Mouse (Mus musculus) heart, embryonic 16.5 days (tissue): Measurements from ENCODE around the gene Eif4enif1. TPM values are rescaled to one million over a fixed set of nuclear protein-coding genes. Genes with fewer than 3 reads are reported as not detected.

Experiments used
- ATAC-seq: fragments of 200-750 bp; cut with Nextera tagmentation; replicated peaks from 2 replicates; pipeline ENCODE4 v1.8.0; 2017; ENCODE audit warnings: moderate number of reproducible peaks; ENCODE audit not compliant: insufficient read depth, low FRiP score; ENCODE audit errors: extremely low read depth
- H3K27ac ChIP-seq: fragments of 300-500 bp; sonication (generic); 2 replicates; pipeline ENCODE4 v1.5.1; 2014; ENCODE audit warnings: mild to moderate bottlenecking, low read length, control low read depth, moderate library complexity
- H3K27me3 ChIP-seq: fragments of 300-500 bp; sonication (generic); 2 replicates; pipeline ENCODE4 v1.6.1; 2014; ENCODE audit warnings: low read length, mixed read lengths; ENCODE audit not compliant: control insufficient read depth, insufficient read depth
- H3K36me3 ChIP-seq: fragments of 300-500 bp; sonication (generic); 2 replicates; pipeline ENCODE4 v1.6.1; 2014; ENCODE audit not compliant: control insufficient read depth, insufficient read depth
- H3K4me1 ChIP-seq: fragments of 300-500 bp; sonication (generic); 2 replicates; pipeline ENCODE4 v1.6.1; 2014; ENCODE audit warnings: low read length, mixed read lengths; ENCODE audit not compliant: control insufficient read depth, insufficient read depth
- H3K4me2 ChIP-seq: fragments of 300-500 bp; sonication (generic); 2 replicates; pipeline ENCODE4 v1.6.1; 2014; ENCODE audit warnings: low read depth, mild to moderate bottlenecking, control low read depth, low read length
- H3K4me3 ChIP-seq: fragments of 300-500 bp; sonication (generic); 2 replicates; pipeline ENCODE4 v1.5.1; 2014; ENCODE audit warnings: mild to moderate bottlenecking, control low read depth, low read length
- H3K9ac ChIP-seq: fragments of 300-500 bp; sonication (generic); 2 replicates; pipeline ENCODE4 v1.6.1; 2014; ENCODE audit warnings: low read length, control low read depth
- H3K9me3 ChIP-seq: fragments of 300-500 bp; sonication (generic); replicated peaks from 2 replicates; pipeline ENCODE4 v1.6.1; 2016; ENCODE audit warnings: low read length; ENCODE audit not compliant: control insufficient read depth
- WGBS: fragments of 180-500 bp; shearing (Covaris S2); extraction: QIAGEN DNeasy Blood & Tissue Kit; methylation state at CpG from one replicate; pipeline ENCODE4 v1.1.7; 2014; 5-methylcytosine and 5-hydroxymethylcytosine counted together
- polyA plus RNA-seq: library from polyadenylated mRNA; unstranded; fragments of >200 nt; fragmentation: Nextera tagmentation; extraction: Ambion mirVana; gene quantifications from 2 replicates; pipeline ENCODE4 v1.2.1, GENCODE M21; 2015

The Eif4enif1 gene
- polyA plus RNA-seq, 1 experiment from 2014 or later, result 31.9 TPM

DNA sequence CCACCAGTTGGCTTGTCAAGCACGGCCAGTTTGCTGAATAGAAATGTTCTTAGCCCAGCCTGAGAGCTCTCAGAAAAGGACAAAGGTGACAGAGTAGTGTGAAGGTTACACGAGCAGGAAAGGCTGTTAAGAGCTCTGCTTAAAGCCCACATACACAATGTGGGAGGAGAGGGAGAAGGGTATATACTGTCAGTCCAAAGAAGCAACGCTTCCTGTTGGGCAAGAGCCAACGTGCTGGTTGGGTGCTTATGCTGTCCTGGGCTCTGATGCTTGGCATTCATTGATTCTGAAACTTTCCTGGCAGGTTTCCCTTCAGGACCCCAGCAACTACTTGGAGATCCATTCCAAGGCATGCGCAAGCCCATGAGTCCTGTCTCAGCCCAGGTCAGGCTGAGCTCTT, 33.1 kb downstream of the Eif4enif1 start:
- Histone ChIP-seq H3K9me3 (no peaks in the 10 kb centered on the region), H3K27me3 (no peaks in the 10 kb centered on the region), H3K4me2 (no peak overlapping the region), H3K4me1 (no peaks in the 10 kb centered on the region), H3K27ac (no peak overlapping the region), H3K9ac (no peak overlapping the region), H3K36me3 (peaks cover 54% of the 10 kb centered on the region), H3K4me3 (no peak overlapping the region)
- no peak for ATAC-seq
- 79% methylated on average over 5 of the region's 5 CpGs for WGBS

DNA sequence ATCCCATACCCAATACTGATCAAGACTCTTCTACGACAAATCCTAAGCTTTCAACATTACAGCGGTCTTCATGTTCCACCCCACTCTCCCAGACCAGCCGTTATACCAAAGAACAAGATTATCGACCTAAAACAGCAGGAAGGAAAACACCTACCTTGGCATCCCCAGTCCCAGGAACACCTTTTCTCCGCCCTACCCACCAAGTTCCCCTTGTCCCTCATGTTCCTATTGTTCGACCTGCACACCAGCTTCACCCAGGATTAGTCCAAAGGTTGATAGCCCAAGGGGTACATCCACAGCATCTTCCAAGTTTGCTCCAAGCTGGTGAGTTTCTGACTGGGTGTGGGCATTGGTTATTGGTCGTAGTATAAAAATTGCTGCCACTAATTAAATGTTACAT, 40.2 kb downstream of the Eif4enif1 start:
- H3K4me1 ChIP-seq, result no peaks in the 10 kb centered on the region
- 90% methylated on average over 7 of the region's 7 CpGs for WGBS
- no peak overlapping the region for H3K4me2 ChIP-seq
- no peak overlapping the region for H3K27ac ChIP-seq
- no peaks in the 10 kb centered on the region for H3K27me3 ChIP-seq
- H3K9me3 ChIP-seq, result no peaks in the 10 kb centered on the region; the same call in 1 of the 2 replicates
- peaks cover 69% of the 10 kb centered on the region for H3K36me3 ChIP-seq
- no peak overlapping the region for H3K4me3 ChIP-seq
- no peak overlapping the region for H3K9ac ChIP-seq
- no peak for ATAC-seq

DNA sequence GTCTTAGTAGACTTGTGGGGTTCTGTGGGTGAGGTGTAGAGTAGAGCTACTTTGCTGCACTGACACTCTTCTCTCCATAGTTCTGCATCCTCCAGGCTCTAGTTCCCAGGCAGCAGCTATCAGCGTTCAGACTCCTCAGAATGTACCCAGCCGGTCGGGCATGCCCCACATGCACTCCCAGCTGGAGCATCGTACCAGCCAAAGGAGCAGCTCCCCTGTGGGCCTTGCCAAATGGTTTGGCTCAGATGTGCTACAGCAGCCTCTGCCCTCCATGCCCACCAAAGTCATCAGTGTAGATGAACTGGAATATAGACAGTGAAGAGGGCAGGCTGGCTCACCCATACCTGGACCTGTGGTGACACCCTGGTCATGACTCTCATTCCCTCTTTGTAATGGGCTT, 41.6 kb downstream of the Eif4enif1 start:
- Histone ChIP-seq H3K27ac (no peak overlapping the region), H3K27me3 (no peaks in the 10 kb centered on the region), H3K4me1 (no peaks in the 10 kb centered on the region), H3K9ac (no peak overlapping the region), H3K9me3 (no peaks in the 10 kb centered on the region; the same call in 1 of the 2 replicates), H3K36me3 (peaks cover 63% of the 10 kb centered on the region), H3K4me2 (no peak overlapping the region), H3K4me3 (no peak overlapping the region)
- 73% methylated on average over 4 of the region's 4 CpGs for WGBS
- no peak; the same call in 1 of the 2 replicates for ATAC-seq

DNA sequence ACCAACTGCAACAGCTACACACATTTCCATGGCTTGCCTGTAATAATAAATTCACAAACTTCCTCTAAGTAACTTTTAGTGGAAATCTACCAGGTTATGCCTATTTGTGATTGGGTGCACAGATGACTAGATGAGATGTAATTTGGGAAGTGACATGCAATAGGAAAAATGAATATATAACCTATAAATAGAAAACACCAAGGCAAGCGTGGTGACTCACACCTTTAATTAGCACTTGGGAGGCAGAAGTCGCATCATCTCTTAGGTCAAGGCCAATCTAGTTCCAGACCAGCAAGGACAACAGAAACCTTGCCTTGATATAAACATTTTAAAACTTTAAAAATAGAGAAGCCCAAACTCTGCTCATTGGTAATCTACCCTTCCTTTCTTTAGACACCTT, 45.2 kb downstream of the Eif4enif1 start:
- Histone ChIP-seq H3K4me1 (no peaks in the 10 kb centered on the region), H3K9me3 (no peaks in the 10 kb centered on the region), H3K9ac (no peak overlapping the region), H3K36me3 (peaks cover 66% of the 10 kb centered on the region), H3K27ac (no peak overlapping the region), H3K4me3 (no peak overlapping the region), H3K4me2 (no peak overlapping the region), H3K27me3 (no peaks in the 10 kb centered on the region)
- 62% methylated on average over 2 of the region's 2 CpGs for WGBS
- no peak for ATAC-seq

DNA sequence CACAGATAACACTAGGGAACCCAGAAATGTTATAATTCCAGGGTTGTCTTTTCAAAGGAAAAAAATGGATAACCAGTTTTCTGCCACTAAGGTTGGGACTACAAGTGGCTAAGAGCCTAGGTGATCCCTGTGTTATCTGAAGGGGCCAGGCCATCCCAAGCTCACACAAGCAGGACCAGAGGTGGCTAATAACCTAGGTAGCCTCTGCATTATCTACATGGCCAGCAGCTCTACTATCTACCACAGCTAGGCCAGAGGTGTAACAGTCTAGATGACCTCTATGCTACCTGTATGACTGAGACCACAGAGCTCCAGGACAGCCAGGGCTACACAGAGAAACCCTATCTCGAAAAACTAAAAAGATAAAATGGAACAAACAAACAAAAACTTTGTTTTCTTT, 57.3 kb downstream of the Eif4enif1 start:
- no peaks in the 10 kb centered on the region for H3K9me3 ChIP-seq
- H3K27me3 ChIP-seq, result no peaks in the 10 kb centered on the region
- peaks cover 55% of the 10 kb centered on the region for H3K36me3 ChIP-seq
- 89% methylated on average over 1 of the region's 1 CpGs for WGBS
- H3K9ac ChIP-seq, result no peak overlapping the region
- no peak overlapping the region for H3K4me3 ChIP-seq
- peaks cover 4% of the 10 kb centered on the region for H3K4me1 ChIP-seq
- H3K27ac ChIP-seq, result no peak overlapping the region
- no peak for ATAC-seq
- no peak overlapping the region for H3K4me2 ChIP-seq

DNA sequence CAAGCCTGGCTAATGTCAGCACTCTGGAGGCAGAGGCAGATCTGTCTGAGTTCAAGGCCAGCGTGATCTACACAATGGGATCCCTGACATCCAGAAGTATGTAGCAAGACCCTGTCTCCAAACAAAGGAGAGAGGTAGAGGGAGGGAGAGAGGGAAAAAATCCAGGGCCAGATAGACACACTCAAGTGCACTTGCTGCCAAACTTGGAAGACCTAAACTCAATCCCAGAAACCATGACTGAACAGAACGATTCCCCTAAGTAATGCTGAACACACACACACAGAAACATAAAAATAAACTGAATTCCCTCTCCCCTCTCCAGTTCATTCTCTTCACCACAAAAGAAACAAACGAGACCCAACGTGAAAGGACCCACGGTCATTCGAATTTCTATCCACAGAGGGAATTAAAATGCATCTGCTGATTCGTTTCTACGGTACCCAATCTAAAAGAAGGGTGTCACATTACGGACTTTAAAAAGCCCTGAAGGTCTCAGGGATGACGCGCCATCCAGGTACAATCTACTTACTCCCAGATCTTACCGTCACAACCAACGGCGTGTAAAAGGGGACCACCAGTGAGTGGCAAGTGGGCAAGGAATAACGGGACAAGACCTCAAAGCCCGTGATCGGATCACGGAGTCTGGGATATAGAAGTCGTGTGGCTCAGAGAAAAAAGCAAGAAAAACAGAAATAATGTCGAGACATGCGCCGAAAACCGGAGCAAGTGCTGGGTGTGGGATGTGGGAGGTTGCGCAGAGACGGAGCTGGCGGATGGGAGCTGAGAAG, 63.3 kb downstream of the Eif4enif1 start:
- WGBS, result under 1% methylated on average over 26 of the region's 26 CpGs
- H3K27me3 ChIP-seq, result no peaks in the 10 kb centered on the region
- H3K4me2 ChIP-seq, result peak overlapping the region; percentile 81
- peaks cover 19% of the 10 kb centered on the region for H3K4me1 ChIP-seq
- peak overlapping the region; percentile 70 for H3K4me3 ChIP-seq
- H3K9me3 ChIP-seq, result no peaks in the 10 kb centered on the region
- peak overlapping the region; percentile 91 for H3K27ac ChIP-seq
- peak overlapping the region; percentile 90 for H3K9ac ChIP-seq
- no peak for ATAC-seq
- peaks cover 22% of the 10 kb centered on the region for H3K36me3 ChIP-seq

DNA sequence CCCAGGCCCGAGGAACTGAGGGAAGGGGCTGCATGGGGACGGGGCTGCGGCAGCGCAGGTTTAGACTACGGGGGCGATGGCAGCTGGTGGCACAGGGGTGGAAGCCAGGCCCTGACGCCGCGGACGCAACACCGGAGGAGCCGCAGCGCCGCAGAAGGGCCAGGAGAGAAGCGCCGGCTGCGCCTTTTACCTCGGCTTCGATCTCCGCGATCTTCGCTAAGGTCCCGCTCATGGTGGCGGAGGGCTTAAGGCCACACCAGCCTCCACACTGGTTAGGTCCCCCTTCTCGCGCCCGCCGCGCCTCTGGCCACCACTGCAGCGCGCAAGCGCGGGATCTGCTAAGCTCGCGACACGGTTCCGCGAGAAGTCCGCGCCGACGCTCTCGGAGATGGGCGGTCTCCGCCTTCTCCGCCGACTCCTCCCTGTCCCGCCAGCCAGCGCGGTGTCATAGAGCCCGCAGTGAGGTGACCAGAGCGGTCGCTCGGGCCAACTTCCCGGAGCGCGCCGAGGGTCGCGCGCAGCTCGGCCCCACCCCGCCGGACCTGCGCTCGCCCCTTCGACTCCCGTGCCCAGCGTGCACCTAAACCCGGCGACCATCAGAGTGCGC, 64.0 kb downstream of the Eif4enif1 start, which contains the start of gene Drg1:
Gene Drg1 (minus strand): TSS at position 337 of the 607 bp plus-strand sequence.
- H3K4me1 ChIP-seq, result peaks cover 19% of the 10 kb centered on the region
- H3K9me3 ChIP-seq, result no peaks in the 10 kb centered on the region
- WGBS, result under 1% methylated on average over 70 of the region's 72 CpGs

DNA sequence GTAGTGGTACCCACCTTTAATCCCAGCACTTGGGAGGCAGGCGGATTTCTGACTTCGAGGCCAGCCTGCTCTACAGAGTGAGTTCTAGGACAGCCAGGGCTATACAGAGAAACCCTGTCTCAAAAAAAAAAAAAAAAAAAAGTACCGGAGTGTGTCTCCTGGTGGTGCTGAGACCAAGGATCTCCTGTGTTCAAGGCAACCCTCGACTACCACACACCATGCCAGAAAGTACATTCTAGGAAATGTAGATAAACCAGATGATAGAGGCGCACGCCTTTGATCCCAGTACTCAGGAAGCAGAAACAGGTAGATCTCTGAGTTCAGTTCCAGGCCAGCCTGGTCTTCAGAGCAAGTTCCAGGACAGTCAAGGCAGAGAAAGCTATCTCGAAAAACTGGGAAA, 64.9 kb downstream of the Eif4enif1 start:
- Histone ChIP-seq H3K4me2 (peak overlapping the region; percentile 77), H3K36me3 (peaks cover 10% of the 10 kb centered on the region; the same call in 1 of the 2 replicates), H3K9ac (peak overlapping the region; percentile 90), H3K4me1 (peaks cover 19% of the 10 kb centered on the region), H3K4me3 (peak overlapping the region; percentile 70), H3K27me3 (no peaks in the 10 kb centered on the region), H3K9me3 (no peaks in the 10 kb centered on the region), H3K27ac (peak overlapping the region; percentile 91)
- WGBS, result 47% methylated on average over 7 of the region's 7 CpGs
- no peak for ATAC-seq

More for the DNA sequence above, 64.0 kb downstream of the Eif4enif1 start, which contains the start of gene Drg1:
- ATAC-seq, result peak; percentile 99
- Histone ChIP-seq H3K27ac (peak within 1 kb of the TSS; percentile 91), H3K36me3 (peaks cover 18% of the 10 kb centered on the region), H3K27me3 (no peaks in the 10 kb centered on the region), H3K4me2 (peak within 1 kb of the TSS; percentile 81), H3K9ac (peak within 1 kb of the TSS; percentile 90), H3K4me3 (peak within 1 kb of the TSS; percentile 70)

DNA sequence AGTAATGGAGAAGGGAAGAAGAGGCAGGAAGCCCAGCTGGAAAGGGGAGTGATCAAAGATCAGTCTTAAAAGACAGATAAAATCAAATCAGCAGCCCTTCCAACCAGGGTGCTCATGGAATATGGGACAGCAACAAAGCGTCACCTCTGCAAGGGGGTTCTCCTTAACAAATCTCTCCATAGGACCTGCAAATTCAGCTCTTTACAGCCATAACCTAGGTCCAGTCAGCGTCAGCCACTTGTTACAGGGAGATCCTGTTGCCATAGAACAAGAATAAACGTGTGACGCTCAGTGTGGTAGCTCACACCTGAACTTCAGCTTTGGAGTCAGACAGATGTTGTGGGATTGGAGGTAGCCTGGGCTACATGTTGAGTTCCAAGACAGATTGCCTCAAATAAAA, 67.0 kb downstream of the Eif4enif1 start:
- H3K9ac ChIP-seq, result no peak overlapping the region
- H3K27me3 ChIP-seq, result no peaks in the 10 kb centered on the region
- no peak overlapping the region for H3K4me3 ChIP-seq
- 46% methylated on average over 4 of the region's 4 CpGs for WGBS
- H3K36me3 ChIP-seq, result no peaks in the 10 kb centered on the region
- H3K27ac ChIP-seq, result no peak overlapping the region
- no peak overlapping the region for H3K4me2 ChIP-seq
- ATAC-seq, result no peak
- peaks cover 18% of the 10 kb centered on the region for H3K4me1 ChIP-seq
- H3K9me3 ChIP-seq, result no peaks in the 10 kb centered on the region
